Mouse (Mus musculus): ENCODE measurements around the gene Fyb2.

DNA sequence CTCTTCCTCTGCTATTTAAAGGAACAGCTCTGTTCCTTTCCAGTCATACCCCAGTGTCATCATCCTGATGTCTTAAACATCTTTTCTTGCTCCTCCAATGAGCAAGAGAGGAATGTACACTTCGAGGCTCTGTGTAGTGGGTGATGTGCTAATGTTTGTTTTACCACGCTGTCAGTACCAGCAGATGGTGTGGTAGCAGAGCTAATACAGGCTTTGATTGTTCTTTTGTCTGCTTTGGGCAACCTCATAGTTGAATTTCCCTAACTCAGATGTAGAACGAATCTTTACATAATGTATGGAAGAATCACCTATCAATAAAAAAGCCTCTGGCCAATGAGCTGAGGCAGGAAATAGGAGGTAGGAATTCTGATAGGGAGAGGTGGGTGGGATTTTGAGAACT is 36.0 kb downstream of the Fyb2 start:
- TF ChIP-seq CTCF (IDR thresholded peaks at IDR 0.05; ENCODE audit: extremely low read depth, insufficient read depth, insufficient read length, insufficient replicate concordance) (no peak), POLR2A (IDR thresholded peaks at IDR 0.05; ENCODE audit: low read depth, low read length) (no peak)
